Mouse (Mus musculus): Measurements from ENCODE around the gene Dag1. TPM values are rescaled to one million over a fixed set of nuclear protein-coding genes. Genes with fewer than 3 reads are reported as not detected.
"Not testable (repeated sequence)": the region's sequence is repeated elsewhere in the genome, so short reads cannot be mapped to it uniquely, and the experiment has no call there.

The Dag1 gene
- total RNA-seq, 2 experiments from 2014 or later: 232 to 238 TPM

- intact Hi-C loops (cut with DNase I; ENCODE audit: low total_unique reads): no loop called here
- no peak for DNase-seq
These were observed 11.5 kb upstream of the Dag1 start for GRCm38 (mm10) chr9:108275331-108275659.

DNA sequence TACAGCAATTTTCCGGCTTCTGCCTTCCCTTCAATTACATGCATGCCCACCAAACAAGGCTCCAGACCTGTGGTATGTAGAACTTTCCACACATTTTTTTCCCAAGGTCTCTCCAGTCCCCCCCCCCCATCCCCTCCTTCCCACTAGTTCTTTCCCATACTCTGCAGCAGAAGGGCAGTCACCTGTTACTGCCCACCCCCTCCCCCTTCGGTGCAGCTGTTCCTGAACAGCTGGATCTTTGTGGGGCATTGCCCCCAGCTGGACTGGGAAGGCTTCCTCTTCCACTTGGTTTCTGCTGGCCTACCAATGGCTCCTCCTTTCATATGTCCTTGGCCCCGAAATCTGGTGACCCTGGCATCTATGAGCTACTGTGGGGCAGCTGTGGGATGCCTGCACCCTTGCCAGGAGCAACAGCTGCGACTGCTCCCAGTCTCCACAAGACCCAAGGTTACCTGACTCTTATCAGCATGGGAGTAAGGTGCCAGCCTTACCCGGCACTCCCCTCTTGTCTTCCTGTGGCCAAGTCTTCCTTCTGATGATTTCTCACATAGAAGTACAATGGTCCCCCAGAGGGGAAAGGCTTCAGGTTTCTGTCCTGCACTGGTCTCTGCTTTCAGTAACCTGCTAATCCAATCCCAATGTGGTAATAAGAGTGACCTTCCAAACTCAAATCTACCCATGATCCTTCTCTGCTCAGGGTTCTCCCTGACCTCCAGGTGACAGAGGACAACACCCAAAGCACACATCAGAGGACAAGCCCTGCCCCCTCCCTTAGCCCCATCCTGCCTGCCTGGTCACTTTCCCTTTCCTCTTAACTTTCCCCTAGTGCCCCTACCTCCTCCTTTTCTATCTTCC is 10.9 kb upstream of the Dag1 start:
- DNase-seq: peak; percentile 67

GRCm38 (mm10) chr9:108273485-108273884 is 9.7 kb upstream of the Dag1 start:
- intact Hi-C loops (cut with DNase I; ENCODE audit: low total_unique reads): no loop called here
- no peak for DNase-seq

More for the DNA sequence above, 10.9 kb upstream of the Dag1 start:
- intact Hi-C loops (cut with DNase I; ENCODE audit: low total_unique reads): no loop called here

- intact Hi-C loops (cut with DNase I; ENCODE audit: low total_unique reads): no loop called here
- peak; percentile 30 for DNase-seq
These were observed 8.9 kb upstream of the Dag1 start for GRCm38 (mm10) chr9:108272691-108273090.

GRCm38 (mm10) chr9:108271941-108272340 is 8.2 kb upstream of the Dag1 start:
- DNase-seq: no peak
- intact Hi-C loops (cut with DNase I; ENCODE audit: low total_unique reads): no loop called here

DNA sequence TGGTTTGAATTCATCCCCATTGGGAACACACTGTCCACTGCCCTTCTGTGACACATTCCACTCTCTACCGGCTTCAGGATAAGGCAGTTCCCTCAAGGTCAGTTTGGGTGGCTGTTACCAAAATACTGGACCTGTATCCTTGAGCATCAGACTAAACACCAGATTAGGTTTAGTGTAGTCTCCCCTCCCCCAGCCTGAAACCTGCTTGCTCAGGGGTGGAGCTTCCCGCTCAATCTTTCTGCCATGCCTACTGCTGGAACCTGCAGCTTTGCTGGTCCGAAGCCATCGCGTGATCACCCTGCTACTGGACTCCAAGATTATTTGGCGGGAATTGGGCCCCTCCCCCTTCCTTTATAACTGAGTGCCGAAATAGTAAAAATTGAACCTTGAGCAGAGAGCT is 4.9 kb upstream of the Dag1 start:
- DNase-seq; intact Hi-C loops (cut with DNase I; ENCODE audit: low total_unique reads): not testable (repeated sequence)

GRCm38 (mm10) chr9:108267691-108268090 is 3.9 kb upstream of the Dag1 start:
- peak; percentile 38 for DNase-seq
- intact Hi-C loops (cut with DNase I; ENCODE audit: low total_unique reads): no loop called here

DNA sequence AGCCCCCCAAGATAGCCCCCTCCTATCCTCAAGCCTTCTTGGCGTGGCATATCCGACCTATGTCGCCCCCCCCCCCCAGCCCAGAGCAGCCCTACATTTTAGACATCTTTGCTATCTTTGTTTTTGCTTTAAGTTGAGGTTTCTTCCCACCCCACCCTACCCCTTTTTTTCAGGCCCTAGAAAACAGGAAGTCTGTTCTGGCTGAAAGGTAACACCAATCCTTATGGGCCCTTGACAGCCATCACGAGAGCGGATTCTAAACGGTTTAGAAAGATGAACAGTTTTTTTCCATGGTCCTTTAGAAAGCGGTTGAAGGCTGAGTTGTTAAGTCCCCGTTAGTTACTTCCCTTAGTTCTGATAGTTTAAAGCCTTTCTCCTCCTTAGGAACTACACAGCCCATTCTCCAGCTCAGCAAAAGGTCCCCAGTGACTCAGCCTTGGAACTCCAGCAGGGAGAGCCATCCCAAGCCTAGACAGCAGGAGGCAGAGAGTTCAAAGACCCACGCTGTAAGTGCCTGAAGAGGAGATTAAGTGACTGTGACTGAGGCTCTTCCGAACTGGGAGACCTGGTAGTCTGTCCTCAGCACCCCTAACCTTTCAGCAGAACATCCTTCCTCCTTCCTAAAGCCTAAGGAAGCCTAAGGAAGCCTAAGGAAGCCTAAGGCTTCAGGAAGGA is 2.6 kb upstream of the Dag1 start:
- no peak for DNase-seq
- intact Hi-C loops (cut with DNase I; ENCODE audit: low total_unique reads): no loop called here

DNA sequence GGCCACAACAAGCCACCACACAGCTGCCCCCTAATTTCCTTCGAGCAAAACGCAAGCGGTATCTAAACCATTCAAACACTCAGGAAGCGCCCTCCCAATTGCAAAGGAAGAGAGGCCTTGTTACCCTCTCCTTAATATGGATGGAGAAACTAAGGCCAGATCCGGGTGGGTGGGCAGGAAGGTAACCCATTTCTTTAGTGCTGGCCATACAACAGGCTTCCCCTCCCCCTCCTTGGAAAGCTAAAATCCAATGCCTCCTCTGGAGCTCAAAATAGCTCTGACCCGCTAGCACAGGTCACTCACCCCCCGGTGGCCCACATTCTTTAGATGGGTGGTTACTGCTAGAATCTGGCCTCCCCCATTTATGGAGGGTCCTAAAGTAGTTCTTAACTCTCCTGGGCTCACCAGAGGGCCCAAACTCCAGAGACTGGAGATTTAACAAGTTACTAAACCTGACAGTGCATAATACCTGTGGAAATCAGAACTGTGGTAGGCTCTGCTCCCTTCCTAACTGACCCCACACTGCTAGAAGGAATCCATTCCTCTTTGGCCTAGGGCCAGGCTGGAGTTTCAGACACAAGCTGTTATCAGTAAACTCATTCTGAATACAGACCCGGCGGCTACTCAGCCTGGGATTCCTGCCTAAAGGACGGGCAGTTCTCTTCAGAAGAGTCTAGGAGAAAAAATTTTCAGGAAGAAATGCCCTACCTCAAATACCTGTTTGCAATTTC is 598 bp upstream of the Dag1 start:
- peak; percentile 50 for DNase-seq
- intact Hi-C loops (cut with DNase I; ENCODE audit: low total_unique reads): no loop called here

DNA sequence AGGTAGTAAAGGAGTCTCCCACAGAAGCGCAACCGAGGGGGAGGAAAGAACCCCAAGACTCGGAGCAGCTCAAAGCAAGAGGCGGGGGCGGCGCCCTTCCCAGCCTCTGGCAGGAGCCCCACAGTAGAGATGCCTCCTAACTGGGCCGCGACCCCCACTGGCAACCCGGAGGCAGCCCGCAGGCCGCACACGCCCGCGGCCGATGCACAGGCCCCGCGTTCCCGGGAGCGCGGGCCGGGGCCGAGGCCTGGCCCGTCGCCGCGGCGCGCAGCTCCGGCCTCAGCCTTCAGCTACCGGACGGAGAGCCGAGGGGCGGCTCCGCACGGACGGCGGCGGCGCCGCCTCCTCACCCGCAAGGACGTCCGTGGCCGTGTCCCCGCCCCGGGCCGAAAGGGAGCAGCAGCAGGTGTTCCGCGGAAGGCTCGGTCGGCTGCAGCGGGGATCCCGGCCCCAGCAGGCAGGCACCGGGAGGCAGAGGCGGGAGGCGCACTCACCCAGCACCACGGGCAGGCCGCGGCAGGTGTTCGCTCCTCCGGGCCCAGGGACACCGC is 552 bp downstream of the Dag1 start:
- intact Hi-C loops (cut with DNase I; ENCODE audit: low total_unique reads): no loop called here
- no peak for DNase-seq

GRCm38 (mm10) chr9:108262494-108263049 is 1.2 kb downstream of the Dag1 start:
- intact Hi-C loops (cut with DNase I; ENCODE audit: low total_unique reads): no loop called here
- DNase-seq: no peak

- no peak for DNase-seq
- intact Hi-C loops (cut with DNase I; ENCODE audit: low total_unique reads): no loop called here
These were observed 1.9 kb downstream of the Dag1 start for GRCm38 (mm10) chr9:108261865-108262264.

DNA sequence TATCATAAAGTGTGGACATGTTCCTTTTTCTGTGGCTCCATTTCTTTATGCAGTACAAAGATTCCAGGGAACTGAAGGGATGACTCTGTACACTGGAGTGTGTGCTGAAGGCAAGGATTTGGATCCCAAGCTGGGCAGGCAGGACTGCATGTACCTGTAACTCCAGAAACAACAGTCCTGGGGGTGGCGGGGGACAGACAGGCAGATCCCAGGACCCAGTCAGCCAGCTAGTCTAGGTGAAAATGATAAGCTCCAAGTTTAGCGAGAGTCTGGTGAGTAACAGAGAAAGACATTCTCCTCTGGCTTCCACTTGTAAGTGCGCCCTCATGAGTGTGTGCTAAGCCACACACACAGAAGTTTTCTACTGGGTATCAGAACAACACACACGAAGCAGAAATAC is 3.2 kb downstream of the Dag1 start:
- intact Hi-C loops (cut with DNase I; ENCODE audit: low total_unique reads): no loop called here
- DNase-seq: no peak

DNA sequence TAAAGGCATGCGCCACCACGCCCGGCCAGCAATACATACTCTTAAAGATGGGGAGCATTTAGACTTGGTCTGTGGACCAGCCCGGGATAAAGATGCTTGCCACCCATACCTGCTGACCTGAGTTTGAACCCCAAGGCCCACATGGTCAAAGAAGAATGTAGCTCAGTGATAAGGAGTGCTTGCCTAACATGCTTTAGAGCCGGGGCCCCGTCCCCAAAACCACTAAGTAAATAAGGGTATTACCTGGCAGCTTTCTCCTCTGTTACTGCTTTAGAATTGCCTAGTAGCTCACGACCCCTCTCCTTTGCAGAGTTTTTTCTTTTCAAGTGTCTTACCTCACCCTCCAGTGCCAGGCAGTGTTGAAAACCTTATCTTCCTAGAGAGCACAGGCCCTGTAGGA is 11.0 kb downstream of the Dag1 start:
- intact Hi-C loops (cut with DNase I; ENCODE audit: low total_unique reads): no loop called here

GRCm38 (mm10) chr9:108251877-108252276 is 11.9 kb downstream of the Dag1 start:
- peak; percentile 58 for DNase-seq
- intact Hi-C loops (cut with DNase I; ENCODE audit: low total_unique reads): no loop called here

More for the DNA sequence above, 11.0 kb downstream of the Dag1 start:
- no peak for DNase-seq

- DNase-seq: no peak
- intact Hi-C loops (cut with DNase I; ENCODE audit: low total_unique reads): no loop called here
These were observed 14.8 kb downstream of the Dag1 start for GRCm38 (mm10) chr9:108248957-108249356.

DNA sequence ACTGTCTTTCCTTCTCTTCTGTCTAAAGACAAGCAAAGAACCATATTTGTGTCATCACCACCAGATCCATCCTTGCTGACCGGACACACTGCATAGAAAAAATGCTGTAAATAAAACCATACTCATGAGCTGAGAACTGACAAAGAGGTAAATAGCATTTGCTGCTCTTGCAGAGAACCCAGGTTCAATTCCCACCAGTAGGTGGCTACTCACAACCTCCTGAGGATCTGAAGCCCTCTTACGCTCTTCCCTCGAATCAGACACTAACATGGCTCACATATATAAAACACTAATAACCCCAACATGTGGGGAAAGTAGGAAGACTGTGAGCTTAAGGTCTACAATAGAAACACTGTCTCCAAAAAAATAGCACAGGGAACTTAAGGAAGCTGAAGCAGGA is 18.8 kb downstream of the Dag1 start:
- DNase-seq: no peak
- intact Hi-C loops (cut with DNase I; ENCODE audit: low total_unique reads): no loop called here

DNA sequence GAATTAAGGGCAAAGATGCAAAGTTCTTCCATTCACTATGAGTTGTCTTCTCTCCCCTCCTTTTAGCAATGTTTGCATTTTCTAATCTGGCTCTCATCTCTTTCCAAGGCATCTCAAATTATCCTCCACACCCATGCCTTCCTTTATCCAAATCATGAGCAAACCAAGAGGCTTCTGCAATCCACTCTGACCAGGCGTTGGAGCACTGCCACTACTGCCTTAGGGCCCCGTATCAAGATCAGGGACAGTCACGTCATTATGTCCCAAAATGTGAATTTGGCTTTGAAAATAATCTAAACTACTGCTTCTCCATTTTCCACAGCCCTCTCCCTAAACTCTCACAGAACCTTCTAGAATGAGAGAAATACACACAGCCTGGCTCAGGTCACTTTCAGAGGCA is 19.2 kb downstream of the Dag1 start:
- peak; percentile 20 for DNase-seq
- intact Hi-C loops (cut with DNase I; ENCODE audit: low total_unique reads): no loop called here

DNA sequence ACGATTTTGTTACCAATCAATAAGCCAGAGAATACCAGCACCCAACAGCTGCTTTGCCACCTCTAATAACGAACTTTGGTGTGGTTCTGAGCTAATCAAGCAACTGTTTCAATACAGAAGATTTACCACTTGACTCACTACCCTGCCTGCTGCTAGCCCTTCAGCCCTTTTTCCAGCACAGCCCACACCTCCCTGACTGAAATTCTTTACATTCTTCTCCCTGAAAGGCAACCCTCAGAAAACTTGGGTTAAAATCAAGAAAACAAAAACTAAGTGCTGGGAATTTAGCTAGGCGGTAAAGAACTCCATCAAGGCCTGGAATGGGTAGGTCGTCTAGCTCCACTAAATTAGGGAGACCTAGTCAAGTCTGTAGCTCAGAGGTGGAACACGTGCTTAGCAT is 23.8 kb downstream of the Dag1 start:
- no peak for DNase-seq
- intact Hi-C loops (cut with DNase I; ENCODE audit: low total_unique reads): no loop called here

GRCm38 (mm10) chr9:108238831-108239230 is 24.9 kb downstream of the Dag1 start:
- intact Hi-C loops (cut with DNase I; ENCODE audit: low total_unique reads): no loop called here
- DNase-seq: no peak
